Mouse (Mus musculus): ENCODE results near the gene Tmem72. TPM values are rescaled to one million over a fixed set of nuclear protein-coding genes. Genes with fewer than 3 reads are reported as not detected.

Gene Tmem72
- polyA plus RNA-seq, 1 experiment from 2014 or later, result 0.06 TPM

- DNase-seq (ENCODE audit: low spot score), result no peak
- H3K4me1 ChIP-seq, result peaks cover 10% of the 10 kb centered on the region
- H3K27ac ChIP-seq, result 0 out of 2 replicates have a peak overlapping the region, but pooled peaks have one; percentile 19
- H3K9me3 ChIP-seq (replicated peaks), result no peaks in the 10 kb centered on the region
- no peaks in the 10 kb centered on the region for H3K36me3 ChIP-seq
- 76% methylated on average over 9 of the region's 9 CpGs for WGBS
- H3K27me3 ChIP-seq (ENCODE audit: low read depth, poor library complexity, severe bottlenecking), result no peaks in the 10 kb centered on the region
- H3K4me3 ChIP-seq, result no peak overlapping the region
Measured at GRCm38 (mm10) chr6:116636581-116637235, 80.0 kb downstream of the Tmem72 start.

- no peaks in the 10 kb centered on the region for H3K9me3 ChIP-seq (replicated peaks)
- H3K36me3 ChIP-seq, result no peaks in the 10 kb centered on the region
- peaks cover 10% of the 10 kb centered on the region for H3K4me1 ChIP-seq
- peak; percentile 24 for DNase-seq (ENCODE audit: low spot score)
- H3K27ac ChIP-seq, result 0 out of 2 replicates have a peak overlapping the region, but pooled peaks have one; percentile 46
- 73% methylated on average over 10 of the region's 10 CpGs for WGBS
- H3K27me3 ChIP-seq (ENCODE audit: low read depth, poor library complexity, severe bottlenecking), result no peaks in the 10 kb centered on the region
- no peak overlapping the region for H3K4me3 ChIP-seq
Measured at GRCm38 (mm10) chr6:116635251-116636180, 81.2 kb downstream of the Tmem72 start.

- no peaks in the 10 kb centered on the region for H3K9me3 ChIP-seq (replicated peaks)
- H3K27ac ChIP-seq, result no peak overlapping the region
- H3K4me3 ChIP-seq, result no peak overlapping the region
- no peaks in the 10 kb centered on the region for H3K27me3 ChIP-seq (ENCODE audit: low read depth, poor library complexity, severe bottlenecking)
- peak; percentile 21 for DNase-seq (ENCODE audit: low spot score)
- H3K36me3 ChIP-seq, result no peaks in the 10 kb centered on the region
- WGBS, result 92% methylated on average over 17 of the region's 17 CpGs
- peaks cover 14% of the 10 kb centered on the region for H3K4me1 ChIP-seq
Measured at GRCm38 (mm10) chr6:116633741-116634695, 82.7 kb downstream of the Tmem72 start.

GRCm38 (mm10) chr6:116632129-116632528, 84.6 kb downstream of the Tmem72 start:
- Histone ChIP-seq H3K36me3 (peaks cover 3% of the 10 kb centered on the region; the same call in 1 of the 2 replicates), H3K27ac (no peak overlapping the region), H3K9me3 (replicated peaks) (no peaks in the 10 kb centered on the region), H3K4me1 (peaks cover 20% of the 10 kb centered on the region), H3K4me3 (no peak overlapping the region), H3K27me3 (ENCODE audit: low read depth, poor library complexity, severe bottlenecking) (no peaks in the 10 kb centered on the region)
- 50% methylated on average over 1 of the region's 1 CpGs for WGBS
- DNase-seq (ENCODE audit: low spot score), result peak; percentile 74

GRCm38 (mm10) chr6:116629766-116630165, 86.9 kb downstream of the Tmem72 start:
- Histone ChIP-seq H3K36me3 (peaks cover 26% of the 10 kb centered on the region), H3K4me3 (no peak overlapping the region), H3K4me1 (peaks cover 14% of the 10 kb centered on the region), H3K27me3 (ENCODE audit: low read depth, poor library complexity, severe bottlenecking) (no peaks in the 10 kb centered on the region), H3K9me3 (replicated peaks) (no peaks in the 10 kb centered on the region), H3K27ac (peak overlapping the region; percentile 99; the same call in 1 of the 2 replicates)
- peak; percentile 27 for DNase-seq (ENCODE audit: low spot score)
- 93% methylated on average over 10 of the region's 10 CpGs for WGBS

Small RNA genes within 50 kb of the gene (microRNA-seq; reads per million reads assigned to microRNA genes)
- not detected for gene Mir7043

Other genes starting within 250 kb of the Tmem72 start
- not detected in 2 replicates for gene Olfr211, start 227.8 kb downstream of the Tmem72 start, polyA plus RNA-seq (2016; fragmentation: Nextera tagmentation; extraction: Ambion mirVana)
- gene Olfr212, start 210.4 kb downstream of the Tmem72 start, polyA plus RNA-seq (2016; fragmentation: Nextera tagmentation; extraction: Ambion mirVana), result not detected in 2 replicates
- gene Olfr213, start 178.5 kb downstream of the Tmem72 start, polyA plus RNA-seq (2016; fragmentation: Nextera tagmentation; extraction: Ambion mirVana), result not detected in 2 replicates
- gene Gm5580, start 165.8 kb downstream of the Tmem72 start, polyA plus RNA-seq (2016; fragmentation: Nextera tagmentation; extraction: Ambion mirVana), result 0.53 and 0.75 TPM in 2 replicates
- gene Olfr214, start 162.7 kb downstream of the Tmem72 start, polyA plus RNA-seq (2016; fragmentation: Nextera tagmentation; extraction: Ambion mirVana), result not detected in 2 replicates
- gene Olfr215, start 132.7 kb downstream of the Tmem72 start, polyA plus RNA-seq (2016; fragmentation: Nextera tagmentation; extraction: Ambion mirVana), result not detected in 2 replicates
- gene Zfp422, start 87.9 kb downstream of the Tmem72 start, polyA plus RNA-seq (2016; fragmentation: Nextera tagmentation; extraction: Ambion mirVana), result 235 and 264 TPM in 2 replicates
- gene Depp1, start 66.3 kb downstream of the Tmem72 start, polyA plus RNA-seq (2016; fragmentation: Nextera tagmentation; extraction: Ambion mirVana), result 34.4 and 34.7 TPM in 2 replicates
- 2.7 and 4.2 TPM in 2 replicates for gene Rassf4, start 43.0 kb downstream of the Tmem72 start, polyA plus RNA-seq (2016; fragmentation: Nextera tagmentation; extraction: Ambion mirVana)